Mouse (Mus musculus) naive thymus-derived CD4-positive, alpha-beta T cell, adult 2 months (primary cell): ENCODE data around the gene Gars.

Experiments used
- DNase-seq: peaks from one replicate; pipeline ENCODE4 v3.0.0-alpha.2; 2011; ENCODE audit warnings: low read depth

Gene Gars

DNA sequence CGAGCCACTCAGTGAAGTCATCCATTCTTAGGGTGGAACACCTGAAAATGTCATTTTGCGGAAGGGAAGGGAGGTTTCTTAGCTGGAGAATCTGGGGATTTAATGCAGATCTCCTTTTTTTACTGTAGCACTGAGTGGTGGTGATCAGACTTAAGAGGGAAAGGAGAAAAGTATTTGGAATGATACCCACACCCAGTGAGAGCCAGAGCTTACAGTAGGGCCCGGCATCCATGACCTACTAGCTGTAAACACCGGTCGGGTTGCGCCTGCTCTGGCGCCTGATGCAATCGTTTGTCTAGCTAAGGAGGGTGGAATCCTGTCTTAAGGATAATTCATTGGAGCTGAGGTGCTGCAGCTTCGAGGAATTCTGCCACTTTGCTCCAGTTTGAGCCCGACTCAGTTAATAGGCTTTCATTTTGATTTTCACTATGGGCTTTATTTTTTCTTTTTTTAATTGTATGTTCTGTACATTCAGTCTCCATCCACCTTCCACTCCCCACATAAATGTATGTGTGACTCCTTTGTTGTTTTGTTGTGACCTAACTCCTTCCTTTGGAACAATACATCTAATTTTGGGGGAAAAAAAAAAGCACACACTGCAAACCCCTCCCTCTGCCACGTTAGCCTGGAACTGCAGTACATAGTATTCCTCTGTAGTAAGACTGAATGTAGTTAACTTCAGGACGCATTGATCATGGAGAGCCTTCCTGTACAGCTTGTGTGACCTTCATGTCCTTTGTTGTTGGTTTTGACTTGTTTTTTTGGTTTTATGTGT is 1.1 kb downstream of the Gars start:
- peak; percentile 41 for DNase-seq

DNA sequence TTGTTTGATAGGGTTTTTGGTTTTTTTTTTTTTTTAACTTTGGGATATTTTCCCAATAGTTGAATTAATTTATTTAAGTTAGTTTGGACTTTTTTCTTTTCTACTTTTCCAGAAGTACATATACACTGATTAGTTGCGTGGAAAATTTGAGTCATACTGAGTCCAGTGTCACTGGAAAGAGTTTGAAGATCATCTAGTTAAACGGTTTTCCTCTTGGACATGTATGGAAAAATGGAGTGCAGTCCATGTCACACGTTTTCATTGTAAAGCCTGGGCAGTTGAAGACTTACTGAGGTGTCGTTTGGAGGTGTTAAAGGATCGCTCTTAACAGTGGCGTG is 1.6 kb downstream of the Gars start:
- DNase-seq = no peak

DNA sequence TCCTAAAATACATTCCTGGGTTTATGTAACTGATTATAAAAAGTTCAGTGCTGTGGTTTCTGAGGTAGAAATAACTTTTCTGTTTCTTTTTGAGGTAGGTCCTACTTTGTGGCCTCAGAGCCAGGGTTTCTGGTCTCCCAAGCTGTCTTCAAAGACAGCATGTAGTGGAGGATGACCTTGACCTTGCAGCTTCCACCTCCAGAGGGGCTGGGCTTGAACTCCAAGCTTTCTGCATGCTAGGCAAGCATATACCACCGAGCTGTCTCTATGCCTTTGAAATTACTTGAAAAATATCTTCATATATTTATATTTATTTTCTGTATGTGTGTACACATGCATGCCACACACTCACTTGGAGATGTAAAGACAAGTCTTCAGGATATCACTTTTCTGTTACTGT is 2.2 kb downstream of the Gars start:
- no peak for DNase-seq

DNA sequence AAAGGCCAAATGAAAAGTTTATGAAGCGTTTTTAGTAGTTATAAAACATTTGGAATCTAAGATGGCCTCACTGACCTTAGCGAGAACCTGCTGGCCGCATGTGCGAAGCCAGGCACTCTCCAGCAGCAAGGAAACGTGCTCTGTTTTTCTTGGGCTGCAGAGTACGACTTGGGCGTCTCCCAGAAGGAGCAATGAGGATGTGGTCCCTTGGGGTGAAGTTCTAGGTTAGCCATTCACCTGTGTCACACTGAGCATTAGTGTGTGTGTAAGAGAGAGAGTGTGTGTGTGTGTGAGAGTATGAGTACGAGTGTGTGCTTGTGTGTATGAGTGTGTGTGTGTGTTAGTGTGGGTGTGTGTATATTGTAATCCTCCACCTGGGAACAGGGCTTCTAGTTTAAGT is 5.4 kb downstream of the Gars start:
- no peak for DNase-seq

DNA sequence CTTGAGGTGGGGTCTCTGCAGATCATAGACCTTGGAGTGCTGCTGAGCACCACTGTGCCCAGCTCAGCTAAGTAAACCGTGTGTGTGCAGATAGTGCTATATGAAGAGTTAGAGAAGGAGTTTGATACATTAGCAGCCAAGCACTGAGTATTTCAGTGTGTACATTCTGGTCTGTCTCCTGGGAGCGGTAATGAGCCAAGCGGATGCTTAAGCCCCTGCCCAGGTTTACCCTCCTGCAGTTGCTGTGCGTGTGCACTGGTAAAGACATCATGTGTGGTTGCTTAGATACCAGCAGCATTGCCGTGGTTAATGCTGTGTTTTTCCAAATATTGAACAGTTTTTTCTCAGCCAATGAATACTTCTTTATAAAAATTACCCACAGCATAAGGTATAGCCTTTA is 6.7 kb downstream of the Gars start:
- DNase-seq = no peak

DNA sequence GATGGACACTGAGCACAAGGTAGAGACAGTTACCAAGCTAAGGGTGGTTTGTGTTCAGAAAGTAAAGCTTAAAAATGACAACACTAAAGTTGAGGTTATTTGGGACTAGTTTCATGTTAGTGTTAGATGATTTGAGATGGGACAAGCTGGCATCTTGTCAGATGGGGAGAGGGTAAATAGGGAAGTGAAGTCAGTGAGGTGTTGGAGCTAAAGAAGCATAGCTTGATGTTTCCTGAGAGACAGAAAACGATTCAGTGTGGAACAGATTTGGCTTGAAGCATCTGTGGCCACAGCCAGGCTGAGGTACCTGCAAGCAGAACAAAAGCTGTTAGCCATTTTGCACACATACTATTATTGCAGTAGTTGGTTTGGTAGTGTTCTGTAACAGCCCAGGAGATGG is 7.5 kb downstream of the Gars start:
- DNase-seq = no peak

DNA sequence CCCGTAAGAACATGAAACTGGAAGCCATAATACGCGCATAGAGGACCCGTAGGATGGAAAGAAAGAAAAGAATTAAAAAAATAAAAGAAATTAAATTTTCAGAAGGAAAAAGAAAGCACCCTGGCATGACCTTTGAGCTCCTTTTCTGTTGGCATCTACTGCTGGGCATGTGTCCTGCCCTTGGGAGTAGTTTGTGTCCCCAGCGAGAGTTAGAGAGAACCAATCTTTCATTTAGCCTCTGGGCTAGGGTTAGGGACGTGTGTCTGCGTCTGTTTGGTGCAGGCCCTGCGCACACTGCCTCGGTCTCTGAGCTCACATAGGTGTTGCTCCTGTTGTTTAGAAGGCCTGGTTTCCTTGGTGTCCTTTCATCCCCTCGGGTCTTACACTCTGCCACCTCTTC is 11.4 kb downstream of the Gars start:
- no peak for DNase-seq

DNA sequence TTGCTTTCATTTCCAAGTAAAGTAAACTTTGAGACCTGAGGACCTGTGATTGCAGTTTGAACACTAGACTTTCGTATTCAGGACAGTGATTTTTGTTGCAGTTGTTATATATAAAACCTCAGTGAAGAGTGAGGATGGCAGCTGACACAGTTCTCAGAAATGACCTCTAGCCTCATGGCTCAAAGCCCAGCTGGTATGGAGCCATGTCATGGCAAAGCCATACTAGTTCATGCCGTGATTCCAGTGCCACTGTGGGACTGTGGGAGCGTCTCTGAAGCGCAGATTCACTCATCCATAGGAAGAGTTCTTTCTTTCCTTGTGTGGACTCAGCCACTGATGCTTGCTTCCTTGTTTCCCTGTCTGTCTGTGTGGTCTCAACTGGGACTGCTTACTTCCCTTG is 16.7 kb downstream of the Gars start:
- DNase-seq = no peak

DNA sequence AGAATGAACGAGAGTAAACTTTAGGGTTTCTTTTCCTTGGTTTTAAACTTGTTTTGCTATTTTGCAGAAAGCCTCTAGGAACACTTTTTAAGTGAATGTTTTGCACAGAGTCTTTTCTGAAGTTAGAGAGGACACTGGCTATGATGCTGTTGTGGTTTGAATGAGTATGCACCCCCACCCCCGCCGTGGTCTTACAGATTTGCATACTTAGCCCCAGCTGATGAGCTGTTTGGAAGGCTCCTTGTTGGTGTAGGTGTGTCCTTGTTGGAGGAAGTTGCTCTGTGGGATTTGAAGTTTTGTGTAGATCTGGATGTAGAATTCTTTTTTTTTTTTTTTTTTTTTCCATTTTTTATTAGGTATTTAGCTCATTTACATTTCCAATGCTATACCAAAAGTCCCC is 19.6 kb downstream of the Gars start:
- no peak for DNase-seq

DNA sequence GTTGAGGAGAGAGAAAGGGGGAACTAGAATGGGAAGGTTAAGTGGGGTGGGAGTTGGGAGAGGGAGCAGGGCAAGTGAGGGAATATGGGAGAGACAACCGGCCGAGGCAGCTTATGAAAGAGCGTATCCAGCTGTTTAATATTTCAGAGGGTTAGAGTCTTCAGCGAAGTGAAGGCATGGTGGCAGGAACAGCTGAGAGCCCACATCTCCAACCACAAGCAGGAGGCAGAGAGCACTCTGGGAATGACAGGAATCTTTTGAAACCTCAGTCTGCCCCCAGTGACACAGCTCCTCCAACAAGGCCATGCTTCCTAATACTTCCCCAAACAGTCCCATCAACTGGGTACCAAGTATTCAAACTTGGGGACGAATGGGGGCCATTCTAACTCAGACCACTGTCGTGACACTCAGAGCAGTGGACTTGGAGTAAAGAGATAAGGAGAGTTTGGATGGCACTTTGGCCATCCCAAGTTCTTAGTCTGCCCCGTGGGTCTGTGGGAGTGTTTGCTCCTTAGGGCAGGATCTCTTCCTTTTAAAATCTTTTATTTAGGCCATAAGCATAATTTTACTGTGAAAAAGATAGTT is 22.5 kb downstream of the Gars start:
- no peak for DNase-seq

DNA sequence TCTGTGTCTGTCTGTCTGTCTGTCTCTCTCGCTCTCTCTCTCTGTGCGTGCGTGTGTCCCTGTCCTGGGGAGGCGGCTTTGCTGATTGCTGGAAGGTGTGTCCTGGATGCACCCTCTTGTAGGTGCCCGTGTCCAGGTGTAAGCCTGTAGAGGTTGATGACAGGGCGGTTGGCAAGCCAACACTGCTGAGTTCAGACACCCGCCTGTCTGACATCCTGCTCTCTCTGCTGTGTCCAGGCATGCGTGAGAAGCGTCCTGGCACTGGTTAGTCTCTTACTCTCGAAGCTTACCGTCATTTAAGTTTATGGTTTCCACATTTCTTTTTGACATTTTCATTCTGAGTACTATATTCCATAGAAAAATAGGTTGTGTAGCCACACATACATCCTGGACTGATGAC is 23.5 kb downstream of the Gars start:
- no peak for DNase-seq

DNA sequence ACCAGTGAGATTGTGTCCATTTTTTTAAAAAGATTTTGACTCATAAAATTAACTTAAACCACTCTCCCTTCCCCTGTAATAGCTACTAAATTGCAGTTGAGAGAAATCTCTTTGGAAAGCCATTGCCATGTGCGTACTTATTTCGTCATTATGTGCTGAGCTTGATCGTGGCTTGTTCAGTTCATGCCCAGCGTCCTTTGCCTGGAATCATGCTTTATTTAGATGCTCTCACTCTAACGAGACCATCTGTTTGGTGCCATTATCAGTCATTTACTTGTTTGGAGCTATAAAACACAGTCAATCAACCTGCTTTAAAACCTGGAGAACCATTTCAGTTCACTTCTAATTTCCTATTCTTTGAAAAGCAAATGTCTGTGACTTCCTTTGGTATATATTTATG is 24.4 kb downstream of the Gars start:
- DNase-seq = no peak

DNA sequence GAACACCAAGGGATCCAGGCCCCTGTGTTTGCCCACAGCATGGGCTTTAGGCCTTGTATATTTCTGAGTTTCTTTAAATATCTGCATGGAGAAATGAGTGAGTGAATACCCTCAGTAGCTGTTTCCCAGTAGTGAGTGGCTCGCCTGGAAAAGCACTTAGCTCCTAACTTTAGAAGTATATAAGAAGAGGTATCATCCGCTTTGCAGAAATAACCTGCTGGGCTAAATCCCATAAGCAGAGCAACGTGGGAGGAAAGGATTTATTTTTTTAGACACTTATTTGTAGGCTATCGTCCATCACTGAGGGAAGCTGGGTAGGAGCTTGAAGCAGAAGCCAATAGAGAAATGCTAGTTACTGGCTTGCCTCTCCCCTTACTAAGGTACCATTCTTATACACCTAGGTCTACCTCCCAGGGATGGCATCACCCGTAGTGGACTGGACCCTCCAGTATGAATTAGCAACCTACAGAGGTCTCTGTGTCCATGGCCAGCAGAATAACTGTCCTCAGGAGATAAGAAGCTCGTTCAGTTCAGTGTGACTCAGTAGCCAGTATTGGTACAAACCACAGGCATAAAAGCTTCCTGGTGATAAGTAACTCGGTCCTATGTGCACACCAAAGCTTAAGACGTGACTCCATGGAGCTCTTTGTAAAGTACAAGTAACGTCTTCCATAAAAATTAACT is 26.1 kb downstream of the Gars start:
- no peak for DNase-seq

DNA sequence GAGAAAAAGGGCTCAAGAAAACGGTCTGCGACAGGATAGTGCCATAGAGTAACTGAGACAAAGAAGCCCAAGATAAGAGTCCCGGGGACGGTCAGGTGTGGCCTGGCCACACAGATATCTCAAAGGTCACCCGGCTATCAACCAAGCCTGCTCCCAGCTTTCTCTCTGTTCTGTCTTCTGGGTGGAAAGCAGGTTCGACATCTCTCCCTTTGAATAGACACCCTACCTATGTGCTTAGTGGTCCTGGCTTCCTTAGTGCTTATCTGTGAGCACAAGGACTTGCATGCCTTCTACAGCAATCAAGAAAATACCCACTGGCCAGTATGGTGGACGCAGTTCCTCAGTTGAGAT is 26.6 kb downstream of the Gars start:
- no peak for DNase-seq

DNA sequence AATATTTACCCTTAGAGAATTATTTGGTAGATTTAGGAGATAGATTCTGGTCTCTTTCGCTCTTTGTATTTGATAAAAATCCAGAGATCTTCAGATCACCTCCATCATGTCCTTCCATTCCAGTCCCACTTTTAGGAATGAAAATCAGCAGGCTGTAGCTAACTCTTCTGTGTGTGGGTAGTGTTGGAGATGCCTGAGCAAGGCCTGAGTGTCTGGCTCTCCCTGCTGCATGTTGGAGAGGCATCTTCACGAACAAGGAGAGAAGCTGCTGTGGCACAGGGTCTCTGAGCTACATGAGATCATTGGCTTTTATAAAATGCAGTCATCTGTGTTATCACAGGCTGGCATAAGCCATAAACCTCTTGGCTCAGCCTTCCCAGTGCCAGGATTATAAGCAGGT is 28.1 kb downstream of the Gars start:
- DNase-seq = no peak

DNA sequence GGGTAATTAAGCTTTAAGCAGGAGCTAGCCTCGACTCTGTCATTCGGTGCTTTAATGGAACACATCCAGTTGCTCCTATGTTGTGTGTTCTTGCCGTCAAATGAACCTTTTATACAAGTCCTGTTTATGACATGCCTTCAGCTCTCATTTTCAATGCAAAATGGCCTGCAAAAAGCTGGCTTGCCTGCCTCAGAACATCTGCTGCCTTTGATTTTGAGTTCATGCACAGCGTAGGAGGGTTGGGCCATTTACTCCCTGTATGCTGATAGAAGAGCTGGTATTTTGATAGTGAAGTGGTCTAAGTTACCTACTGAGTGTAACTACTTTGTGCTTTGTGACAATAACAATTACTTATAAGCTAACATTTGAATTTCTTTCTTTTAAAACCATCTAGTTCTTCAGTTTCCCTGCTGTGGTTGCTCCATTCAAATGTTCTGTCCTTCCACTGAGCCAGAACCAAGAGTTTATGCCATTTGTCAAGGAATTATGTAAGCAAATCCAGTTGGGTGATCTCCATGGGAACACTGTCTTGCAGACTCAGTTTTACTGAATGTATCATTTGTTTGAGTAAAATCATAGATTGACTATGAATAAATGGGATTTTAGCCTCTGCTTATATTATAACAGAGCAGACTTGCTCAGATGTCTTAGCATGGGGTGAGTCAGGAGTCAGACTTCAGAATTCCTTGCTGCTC is 38.9 kb downstream of the Gars start:
- no peak for DNase-seq

DNA sequence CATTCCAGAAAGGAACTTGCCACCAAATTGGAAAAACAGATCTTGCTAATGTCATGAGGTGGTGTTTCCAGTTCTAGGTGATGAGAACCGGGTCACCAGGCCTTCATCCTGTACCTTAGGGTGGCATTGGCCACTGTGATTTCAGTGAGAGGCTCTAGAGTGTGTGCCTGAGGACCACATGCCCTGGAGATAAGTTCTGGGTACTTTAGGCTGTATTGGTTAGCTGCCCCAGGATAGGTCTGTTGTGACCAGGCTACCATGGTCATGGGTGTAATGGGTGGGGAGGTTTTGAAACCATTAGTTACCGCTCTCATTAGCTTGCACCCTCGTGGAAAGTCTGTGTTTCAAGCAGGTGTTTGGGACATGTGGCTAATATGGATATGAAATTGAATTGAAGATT is 43.6 kb downstream of the Gars start:
- no peak for DNase-seq

DNA sequence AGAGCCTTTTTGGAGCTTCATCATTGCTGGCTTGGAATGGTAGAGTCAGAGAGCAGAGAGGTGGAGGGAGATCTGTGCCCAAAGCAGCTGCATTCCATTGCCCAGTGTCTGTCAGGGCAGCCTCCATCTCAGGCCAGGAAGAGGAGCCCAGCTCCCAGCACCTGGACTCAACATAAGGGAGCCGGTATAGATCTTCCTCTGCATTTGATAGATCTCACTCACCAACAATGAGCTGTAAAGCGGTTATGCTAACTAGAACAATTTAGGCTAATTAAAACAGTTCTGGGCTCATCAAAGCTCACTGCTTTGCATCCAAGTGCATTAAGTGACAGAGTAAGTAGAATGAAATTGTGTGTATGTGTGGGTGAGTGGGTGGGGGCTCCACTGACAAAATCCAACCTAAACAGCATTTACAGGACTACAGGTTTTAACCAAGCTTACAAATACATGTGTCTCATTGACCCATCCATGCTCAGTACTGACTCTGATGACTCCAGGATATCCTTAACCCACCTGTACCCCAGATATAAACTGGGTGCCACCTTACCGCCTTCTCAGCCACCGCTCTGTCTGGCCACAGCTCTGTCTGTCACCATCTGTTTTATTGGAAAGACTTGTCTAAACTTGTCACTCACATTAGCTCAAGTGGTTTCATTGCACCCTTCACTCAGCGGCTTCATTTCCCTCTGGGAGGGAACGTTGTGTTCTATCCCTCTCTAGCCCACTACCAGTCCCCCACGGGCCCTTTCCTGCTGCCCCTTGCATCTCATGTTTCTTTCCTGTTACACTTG is 44.6 kb downstream of the Gars start:
- DNase-seq = no peak

DNA sequence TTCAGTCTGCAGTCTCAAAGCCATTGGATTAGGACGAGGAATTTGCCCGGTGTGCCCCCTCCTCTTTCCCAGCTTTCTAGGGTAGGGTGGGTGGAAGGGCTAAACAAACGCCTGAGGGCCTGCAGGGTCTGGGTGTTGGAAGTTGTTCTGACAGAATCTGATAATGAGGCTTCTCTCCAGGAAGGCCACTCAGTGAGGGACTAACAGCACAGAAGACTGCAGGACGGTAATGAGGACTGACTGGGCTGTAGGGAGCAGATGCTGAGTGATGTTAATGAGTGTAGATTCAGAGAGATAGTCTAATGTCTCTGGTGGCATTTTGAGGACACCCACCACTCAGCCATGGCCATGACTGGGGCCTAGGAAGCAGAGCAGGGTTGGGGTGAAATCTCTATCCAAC is 49.5 kb downstream of the Gars start:
- no peak for DNase-seq

DNA sequence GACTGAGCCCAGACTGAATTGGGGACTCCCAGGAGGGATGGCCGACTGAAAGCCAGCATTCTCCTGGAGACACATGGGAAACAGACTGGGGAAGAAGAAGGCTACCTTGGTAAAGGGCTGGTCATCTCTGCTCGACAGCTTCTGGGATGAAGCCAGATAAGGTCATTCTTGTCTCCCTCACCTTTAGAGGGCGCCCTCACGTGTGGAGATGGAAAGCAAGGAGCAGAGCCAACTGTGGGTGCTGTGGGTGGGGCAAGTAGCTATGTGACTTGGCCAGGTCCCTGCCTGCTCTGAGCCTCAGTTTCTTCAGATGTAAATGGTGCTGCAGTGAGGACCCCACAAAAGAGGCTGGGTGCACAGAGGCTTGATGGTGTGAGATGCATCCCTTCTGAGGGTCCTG is 52.8 kb downstream of the Gars start:
- DNase-seq = no peak

DNA sequence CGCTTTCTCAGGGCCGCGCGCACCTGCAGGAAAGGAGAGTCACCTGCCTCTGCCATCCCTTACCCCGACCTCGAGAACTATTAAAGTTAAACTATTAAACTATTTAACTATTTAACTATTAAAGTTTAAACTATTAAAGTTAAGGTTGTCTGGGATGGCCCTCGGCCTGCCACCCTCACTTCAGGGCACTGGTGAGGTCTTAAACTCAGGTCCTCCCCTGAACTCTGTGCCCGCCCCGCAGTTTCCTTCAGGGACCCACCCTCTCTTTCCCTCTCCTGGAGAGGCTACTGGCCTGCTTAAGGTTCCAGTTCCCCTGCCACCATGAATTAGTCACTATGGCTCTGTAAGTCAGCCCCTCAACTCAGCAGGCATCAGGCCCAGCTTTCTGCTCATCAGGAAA is 53.6 kb downstream of the Gars start:
- no peak for DNase-seq

DNA sequence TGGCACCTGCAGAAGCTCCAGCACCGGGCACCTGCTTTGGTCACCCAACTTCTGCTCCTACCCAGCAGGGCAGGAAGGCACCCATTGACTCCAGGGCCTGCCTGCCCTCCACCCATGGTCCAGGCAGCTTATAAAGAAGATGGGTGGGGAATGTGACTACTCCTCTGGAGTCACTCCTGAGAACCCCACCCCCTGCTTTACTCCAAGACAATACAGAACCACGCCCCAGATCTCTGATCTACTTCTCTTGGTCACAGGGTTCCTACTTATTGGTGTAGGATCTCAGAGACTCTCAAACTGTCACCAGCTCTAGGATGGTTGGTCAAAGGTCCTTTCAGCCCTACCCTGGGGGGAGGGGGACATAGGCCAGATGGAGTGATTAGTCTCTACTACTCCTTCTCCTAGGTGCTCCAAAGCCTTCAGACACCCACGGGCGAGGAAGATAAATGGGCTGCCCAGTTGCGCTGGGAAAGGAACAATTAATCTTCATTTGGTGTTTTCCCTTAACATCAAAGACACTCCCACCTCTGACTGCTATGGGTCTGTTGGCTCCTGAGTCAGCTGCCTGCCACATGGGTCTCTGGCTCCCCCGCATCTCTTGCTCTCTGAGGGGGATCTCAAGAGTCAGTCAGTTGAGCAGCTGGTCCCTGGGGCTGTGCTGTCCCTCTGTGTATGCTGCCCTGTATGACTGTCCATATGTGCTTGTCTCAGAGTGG is 55.8 kb downstream of the Gars start:
- DNase-seq = no peak
